Mouse (Mus musculus) neural tube, embryonic 15.5 days (tissue): Measurements from ENCODE around the gene Tmcc3. TPM values are rescaled to one million over a fixed set of nuclear protein-coding genes. Genes with fewer than 3 reads are reported as not detected.
"Not testable (repeated sequence)": the region's sequence is repeated elsewhere in the genome, so short reads cannot be mapped to it uniquely, and the experiment has no call there.

Experiments used
- ATAC-seq: fragments of 200-750 bp; cut with Nextera tagmentation; 2 replicates; pipeline ENCODE4 v1.8.0; 2017; ENCODE audit warnings: mild to moderate bottlenecking, moderate TSS enrichment, moderate library complexity; ENCODE audit not compliant: low FRiP score
- H3K27ac ChIP-seq: fragments of 300-500 bp; sonication (generic); replicated peaks from 2 replicates; pipeline ENCODE4 v1.5.1; 2015; ENCODE audit warnings: mild to moderate bottlenecking, inconsistent platforms
- H3K27me3 ChIP-seq: fragments of 300-500 bp; sonication (generic); replicated peaks from 2 replicates; pipeline ENCODE4 v1.6.1; 2015; ENCODE audit warnings: inconsistent platforms
- H3K36me3 ChIP-seq: fragments of 300-500 bp; sonication (generic); 2 replicates; pipeline ENCODE4 v1.6.1; 2015; ENCODE audit warnings: inconsistent platforms
- H3K4me1 ChIP-seq: fragments of 300-500 bp; sonication (generic); 2 replicates; pipeline ENCODE4 v1.6.1; 2015; ENCODE audit warnings: inconsistent platforms
- H3K4me2 ChIP-seq: fragments of 300-500 bp; sonication (generic); 2 replicates; pipeline ENCODE4 v1.6.1; 2015; ENCODE audit warnings: inconsistent platforms, mild to moderate bottlenecking, moderate library complexity
- H3K4me3 ChIP-seq: fragments of 300-500 bp; sonication (generic); replicated peaks from 2 replicates; pipeline ENCODE4 v1.5.1; 2015; ENCODE audit warnings: mild to moderate bottlenecking, inconsistent platforms
- H3K9ac ChIP-seq: fragments of 300-500 bp; sonication (generic); replicated peaks from 2 replicates; pipeline ENCODE4 v1.6.1; 2015; ENCODE audit warnings: mild to moderate bottlenecking, inconsistent platforms
- H3K9me3 ChIP-seq: fragments of 300-500 bp; sonication (generic); replicated peaks from 2 replicates; pipeline ENCODE4 v1.6.1; 2016; ENCODE audit warnings: inconsistent platforms
- WGBS: fragments of 180-500 bp; shearing (Covaris S2); methylation state at CpG from one replicate; pipeline ENCODE4 v1.1.7; 2015; ENCODE audit warnings: mixed read lengths; 5-methylcytosine and 5-hydroxymethylcytosine counted together
- polyA plus RNA-seq: library from polyadenylated mRNA; unstranded; fragments of >200 nt; fragmentation: Nextera tagmentation; extraction: Ambion mirVana; gene quantifications from 2 replicates; pipeline ENCODE4 v1.2.1, GENCODE M21; 2015

Tmcc3 gene
- polyA plus RNA-seq, 1 experiment from 2014 or later: 17.6 TPM

DNA sequence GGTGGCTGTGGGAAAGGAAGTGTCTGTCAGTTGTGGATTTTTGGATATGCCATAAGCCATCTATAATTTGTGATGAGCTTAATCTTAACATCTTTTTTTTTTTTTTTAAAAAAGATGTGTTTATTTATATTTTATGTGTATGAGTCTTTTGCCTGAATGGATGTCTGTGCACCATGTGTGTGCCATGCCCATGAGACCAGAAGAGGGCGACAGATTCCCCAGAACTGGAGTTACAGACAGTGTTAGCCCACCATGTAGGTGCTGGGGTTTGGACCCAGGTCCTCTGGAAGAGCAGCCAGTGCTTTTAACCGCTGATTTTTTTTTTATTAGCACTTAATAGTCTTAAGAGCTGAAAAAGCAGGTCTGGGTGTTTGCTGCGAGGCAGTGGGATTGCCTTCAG is 269.6 kb downstream of the Tmcc3 start:
- no peak for ATAC-seq
- Histone ChIP-seq H3K36me3 (peaks cover 11% of the 10 kb centered on the region; the same call in 1 of the 2 replicates), H3K27ac (no peak overlapping the region), H3K9me3 (no peaks in the 10 kb centered on the region), H3K4me2 (no peak overlapping the region), H3K4me1 (peaks cover 27% of the 10 kb centered on the region), H3K27me3 (no peaks in the 10 kb centered on the region), H3K9ac (no peak overlapping the region), H3K4me3 (no peak overlapping the region)
- WGBS: 88% methylated on average over 3 of the region's 3 CpGs

DNA sequence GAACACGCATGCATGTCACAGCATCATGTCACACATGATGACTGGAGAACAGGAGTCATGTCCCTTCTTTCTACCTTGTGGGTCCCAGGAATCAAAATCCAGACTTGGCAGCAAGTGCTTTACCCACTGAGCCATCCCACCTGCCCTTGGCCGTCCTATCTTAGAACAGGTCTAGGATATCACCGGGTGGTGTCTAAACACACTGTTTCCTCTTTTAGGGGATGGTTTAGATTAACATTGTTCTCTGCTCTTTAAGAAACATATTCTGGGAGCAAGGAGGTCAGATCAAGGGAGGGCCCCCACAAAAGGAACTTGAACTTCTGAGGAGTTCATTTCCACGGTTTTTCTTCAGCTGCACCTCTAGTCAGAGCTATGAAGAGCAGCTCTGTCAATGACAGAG is 272.0 kb downstream of the Tmcc3 start:
- H3K27ac ChIP-seq: no peak overlapping the region
- WGBS: 81% methylated on average over 4 of the region's 4 CpGs

DNA sequence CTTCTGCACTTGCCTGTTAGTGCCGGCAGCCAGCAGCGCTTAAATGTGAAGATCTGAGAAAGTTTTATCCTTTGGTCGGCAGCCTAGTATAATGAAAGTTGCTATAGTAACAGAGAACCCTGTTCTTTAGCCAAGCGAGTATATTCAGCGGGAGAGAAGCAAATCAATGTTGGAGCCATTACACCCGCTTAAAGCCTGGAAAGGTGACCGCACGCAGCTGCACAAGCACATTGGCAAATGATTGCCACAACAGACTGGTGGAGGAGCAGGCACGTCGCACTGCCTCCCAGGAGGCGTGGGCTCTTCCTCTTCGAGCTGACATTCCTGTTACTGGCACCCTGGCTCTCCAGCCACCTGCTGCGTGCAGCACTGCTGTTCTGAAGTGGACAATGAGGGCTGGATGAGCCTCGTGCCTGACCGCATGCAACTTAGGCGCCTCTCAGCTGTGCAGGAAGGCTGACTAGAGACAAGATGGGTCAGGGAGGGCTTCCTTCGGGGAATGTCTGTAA is 273.2 kb downstream of the Tmcc3 start:
- H3K27me3 ChIP-seq: no peaks in the 10 kb centered on the region
- no peak overlapping the region for H3K9ac ChIP-seq
- peak overlapping the region; percentile 56; the same call in 1 of the 2 replicates for H3K27ac ChIP-seq
- ATAC-seq: peak; percentile 59
- 0 out of 2 replicates have a peak, but pooled peaks cover 5% of the 10 kb centered on the region for H3K36me3 ChIP-seq
- no peaks in the 10 kb centered on the region for H3K9me3 ChIP-seq
- no peak overlapping the region for H3K4me3 ChIP-seq
- H3K4me2 ChIP-seq: peak overlapping the region; percentile 36
- peaks cover 30% of the 10 kb centered on the region for H3K4me1 ChIP-seq
- 21% methylated on average over 17 of the region's 17 CpGs for WGBS

More for the DNA sequence above, 272.0 kb downstream of the Tmcc3 start:
- Histone ChIP-seq H3K27me3 (no peaks in the 10 kb centered on the region), H3K4me1 (peaks cover 30% of the 10 kb centered on the region), H3K9me3 (no peaks in the 10 kb centered on the region), H3K36me3 (peaks cover 9% of the 10 kb centered on the region; the same call in 1 of the 2 replicates), H3K4me2 (no peak overlapping the region), H3K4me3 (no peak overlapping the region), H3K9ac (no peak overlapping the region)
- ATAC-seq: no peak

DNA sequence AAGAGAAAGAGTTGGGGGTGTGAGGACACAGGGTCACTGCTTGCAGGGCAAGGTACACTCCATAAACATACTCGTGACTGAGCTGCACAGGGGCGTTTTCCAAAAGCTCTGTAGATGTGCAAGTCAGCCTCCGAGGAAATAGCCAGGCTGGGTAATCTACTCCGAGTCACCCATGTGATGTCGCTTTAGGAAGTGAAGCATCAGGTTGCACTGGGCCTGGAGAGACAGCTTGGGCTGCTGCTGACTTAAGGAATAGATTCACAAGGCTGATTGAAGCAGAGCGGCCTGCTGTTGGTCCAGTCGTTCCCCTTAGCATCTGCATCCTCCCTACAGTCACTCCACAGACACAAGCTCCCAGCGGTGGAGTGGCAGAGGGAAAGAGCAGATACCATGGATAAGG is 274.1 kb downstream of the Tmcc3 start:
- H3K4me2 ChIP-seq: no peak overlapping the region
- H3K27ac ChIP-seq: no peak overlapping the region
- H3K27me3 ChIP-seq: no peaks in the 10 kb centered on the region
- 0 out of 2 replicates have a peak, but pooled peaks cover 5% of the 10 kb centered on the region for H3K36me3 ChIP-seq
- H3K9ac ChIP-seq: no peak overlapping the region
- H3K9me3 ChIP-seq: no peaks in the 10 kb centered on the region
- WGBS: 76% methylated on average over 8 of the region's 8 CpGs
- ATAC-seq: no peak
- H3K4me3 ChIP-seq: no peak overlapping the region
- H3K4me1 ChIP-seq: peaks cover 30% of the 10 kb centered on the region

DNA sequence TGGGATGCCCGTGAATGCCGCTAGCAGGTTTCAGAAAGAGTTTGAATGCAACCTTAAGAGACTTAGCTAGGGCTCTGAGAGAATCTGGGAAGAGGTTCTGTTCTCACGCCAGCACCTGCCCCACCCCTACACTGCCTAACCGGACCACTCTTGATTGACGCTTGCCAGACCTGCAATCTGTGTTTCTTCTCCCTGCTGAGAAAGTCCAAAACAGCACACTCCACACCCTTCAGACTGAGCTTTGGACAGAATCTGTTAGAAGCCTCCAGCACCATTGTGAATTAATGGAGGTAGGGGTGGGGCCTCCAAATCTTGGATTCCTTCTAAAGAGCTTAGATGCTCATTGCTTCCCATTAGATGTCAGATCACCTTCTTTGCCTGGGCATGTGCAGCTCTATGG is 277.2 kb downstream of the Tmcc3 start:
- WGBS: 84% methylated on average over 5 of the region's 5 CpGs
- no peak for ATAC-seq
- H3K27ac ChIP-seq: no peak overlapping the region

DNA sequence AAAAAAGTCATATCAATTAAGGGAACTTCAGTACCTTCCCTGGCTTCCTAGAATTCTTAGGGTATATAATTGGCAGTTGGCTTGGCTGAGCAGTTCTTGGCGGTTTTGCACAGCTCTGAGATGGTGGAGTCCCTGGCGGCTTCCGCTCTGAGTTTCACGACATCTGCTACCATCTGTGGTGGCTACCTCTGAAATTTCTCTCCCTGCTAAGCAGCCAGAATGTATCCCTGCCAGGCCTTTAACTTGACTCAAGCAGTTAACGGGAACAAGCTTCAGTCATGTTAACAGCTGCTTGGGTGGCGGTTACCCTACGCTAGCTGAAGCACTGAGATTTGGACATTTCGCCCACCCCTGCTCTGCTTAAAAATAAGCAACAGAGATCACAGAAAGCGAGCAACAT is 284.0 kb downstream of the Tmcc3 start:
- ATAC-seq: no peak

More for the DNA sequence above, 277.2 kb downstream of the Tmcc3 start:
- H3K9me3 ChIP-seq: no peaks in the 10 kb centered on the region
- H3K4me3 ChIP-seq: no peak overlapping the region
- H3K4me2 ChIP-seq: no peak overlapping the region
- 0 out of 2 replicates have a peak, but pooled peaks cover 2% of the 10 kb centered on the region for H3K36me3 ChIP-seq
- H3K4me1 ChIP-seq: peaks cover 23% of the 10 kb centered on the region
- H3K9ac ChIP-seq: no peak overlapping the region
- no peaks in the 10 kb centered on the region for H3K27me3 ChIP-seq

DNA sequence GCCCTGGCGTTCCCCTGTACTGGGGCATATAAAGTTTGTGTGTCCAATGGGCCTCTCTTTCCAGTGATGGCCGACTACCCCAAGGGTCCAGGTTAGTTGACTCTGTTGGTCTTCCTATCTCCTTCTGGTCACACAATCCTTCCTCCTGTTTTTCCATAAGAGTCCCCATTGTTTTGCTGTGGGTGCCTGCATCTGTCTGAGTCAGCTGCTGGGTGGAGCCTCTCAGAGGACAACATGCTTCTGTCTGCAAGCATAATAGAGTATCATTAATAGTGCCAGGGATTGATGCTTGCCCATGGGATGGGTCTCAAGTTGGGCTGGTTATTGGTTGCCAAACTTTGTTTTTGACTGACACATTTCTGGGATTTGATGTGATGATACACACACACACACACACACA is 288.1 kb downstream of the Tmcc3 start:
- not testable (repeated sequence) for H3K9me3 ChIP-seq, H3K4me3 ChIP-seq, H3K4me1 ChIP-seq, H3K36me3 ChIP-seq, H3K27ac ChIP-seq, H3K9ac ChIP-seq, ATAC-seq, H3K27me3 ChIP-seq, H3K4me2 ChIP-seq
- WGBS: 67% methylated on average over 1 of the region's 2 CpGs

More for the DNA sequence above, 284.0 kb downstream of the Tmcc3 start:
- Histone ChIP-seq H3K9me3 (no peaks in the 10 kb centered on the region), H3K9ac (no peak overlapping the region), H3K4me1 (no peaks in the 10 kb centered on the region), H3K36me3 (no peaks in the 10 kb centered on the region), H3K4me2 (no peak overlapping the region), H3K27me3 (no peaks in the 10 kb centered on the region), H3K4me3 (no peak overlapping the region), H3K27ac (no peak overlapping the region)
- WGBS: 82% methylated on average over 9 of the region's 9 CpGs

DNA sequence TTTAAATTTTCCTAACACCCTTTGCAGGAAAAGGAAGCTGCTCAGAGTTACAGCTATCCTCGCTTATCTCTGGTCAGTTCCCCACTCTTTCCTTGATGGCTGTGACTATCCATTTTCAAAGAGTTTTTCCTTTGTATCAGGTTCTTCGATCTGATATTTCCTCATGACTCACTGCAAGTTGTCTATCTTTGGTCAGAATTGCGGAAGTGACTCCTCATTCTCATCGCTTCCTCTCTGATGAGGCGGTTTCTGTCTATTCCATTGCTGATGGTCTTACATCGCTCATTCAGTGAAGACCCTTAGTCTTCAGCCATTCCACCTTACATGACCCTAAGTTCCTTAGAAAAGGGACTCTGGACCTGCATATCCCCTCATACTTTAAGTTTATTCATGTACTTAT is 289.3 kb downstream of the Tmcc3 start:
- H3K36me3 ChIP-seq: no peaks in the 10 kb centered on the region
- no peaks in the 10 kb centered on the region for H3K4me1 ChIP-seq
- no peaks in the 10 kb centered on the region for H3K27me3 ChIP-seq
- no peak for ATAC-seq
- H3K4me2 ChIP-seq: no peak overlapping the region
- WGBS: 92% methylated on average over 6 of the region's 6 CpGs
- H3K4me3 ChIP-seq: no peak overlapping the region
- no peaks in the 10 kb centered on the region for H3K9me3 ChIP-seq
- H3K9ac ChIP-seq: no peak overlapping the region
- H3K27ac ChIP-seq: no peak overlapping the region

DNA sequence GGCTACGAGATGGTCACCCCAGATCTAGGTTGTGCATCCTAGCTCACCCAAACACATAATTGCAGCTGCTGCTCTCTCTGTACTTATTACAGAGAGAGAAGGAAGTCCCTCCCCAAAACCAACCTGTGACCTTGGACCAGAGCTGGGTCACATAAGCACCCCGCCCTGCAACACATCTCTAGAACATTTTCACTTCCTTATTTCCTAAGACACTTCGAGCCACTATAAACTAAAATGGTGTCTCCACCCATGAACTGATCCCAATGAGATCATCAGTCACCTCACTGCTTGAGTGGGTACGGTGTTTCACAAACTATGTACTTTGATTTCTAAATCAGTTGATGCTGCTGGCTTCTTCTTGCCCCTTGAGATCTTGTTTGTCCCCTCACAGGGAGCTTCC is 293.7 kb downstream of the Tmcc3 start:
- no peaks in the 10 kb centered on the region for H3K9me3 ChIP-seq
- no peaks in the 10 kb centered on the region for H3K4me1 ChIP-seq
- H3K4me2 ChIP-seq: no peak overlapping the region
- no peak overlapping the region for H3K27ac ChIP-seq
- ATAC-seq: no peak
- H3K27me3 ChIP-seq: no peaks in the 10 kb centered on the region
- no peak overlapping the region for H3K9ac ChIP-seq
- WGBS: 89% methylated on average over 4 of the region's 4 CpGs
- no peak overlapping the region for H3K4me3 ChIP-seq
- no peaks in the 10 kb centered on the region for H3K36me3 ChIP-seq

DNA sequence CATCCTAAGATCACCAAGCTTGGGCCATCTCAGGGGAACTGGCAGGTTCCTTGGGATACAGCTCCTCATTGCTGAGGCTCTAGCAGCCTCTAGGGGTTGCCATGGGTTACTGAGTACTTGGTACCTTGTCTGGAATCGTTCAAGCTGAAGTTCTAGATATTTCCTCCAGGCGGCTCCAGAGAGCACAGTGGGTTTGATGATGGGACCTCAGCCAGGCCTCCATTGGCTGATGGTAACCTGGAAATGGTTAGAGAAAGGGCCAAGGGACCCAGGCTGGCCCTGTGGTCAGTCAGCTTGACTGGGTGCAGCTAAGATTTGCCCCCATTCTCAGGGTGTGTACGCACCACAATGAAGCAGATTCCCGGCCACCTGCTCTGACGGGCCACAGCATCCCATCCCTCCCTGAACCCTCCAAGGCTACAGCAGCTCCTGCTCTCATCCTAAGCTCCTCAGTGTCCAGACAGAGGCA is 297.6 kb downstream of the Tmcc3 start:
- no peaks in the 10 kb centered on the region for H3K36me3 ChIP-seq
- ATAC-seq: no peak
- H3K4me1 ChIP-seq: peaks cover 5% of the 10 kb centered on the region
- no peak overlapping the region for H3K4me3 ChIP-seq
- H3K9ac ChIP-seq: no peak overlapping the region
- H3K4me2 ChIP-seq: no peak overlapping the region
- no peak overlapping the region for H3K27ac ChIP-seq
- no peaks in the 10 kb centered on the region for H3K27me3 ChIP-seq
- no peaks in the 10 kb centered on the region for H3K9me3 ChIP-seq
- WGBS: 58% methylated on average over 5 of the region's 5 CpGs

DNA sequence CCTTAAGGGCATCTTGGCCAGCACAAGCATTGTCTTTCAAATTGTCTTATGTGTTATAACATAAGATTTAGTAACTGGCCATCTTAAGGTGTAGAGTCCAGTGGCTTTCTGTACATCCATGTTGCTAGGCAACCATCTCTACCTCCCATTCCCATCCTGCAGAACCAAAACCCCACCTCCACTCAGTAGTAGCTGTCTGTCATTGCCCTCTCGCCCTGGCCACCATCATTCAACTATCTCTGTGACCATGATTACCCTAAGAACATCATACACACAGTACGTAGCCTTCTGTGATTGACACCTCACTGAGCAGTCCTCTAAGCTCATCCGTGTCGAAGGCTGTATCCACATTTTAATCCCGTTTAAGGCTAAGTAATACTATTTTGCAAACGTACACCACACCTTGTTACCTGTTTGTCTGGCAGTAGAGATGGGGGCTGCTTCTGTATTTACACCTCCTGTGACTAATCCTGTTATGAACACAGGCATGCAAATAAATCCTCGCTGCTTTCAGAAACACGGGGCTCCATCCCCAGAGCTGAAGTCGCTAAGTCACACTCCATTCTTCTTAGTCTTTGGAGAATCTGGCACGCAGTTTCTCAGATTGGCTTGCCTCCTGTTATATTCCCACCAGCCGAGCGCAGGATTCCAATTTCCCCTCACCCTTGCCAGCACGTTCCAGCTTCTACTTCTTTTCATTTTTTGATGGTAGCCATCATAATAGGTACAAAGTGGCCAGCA is 299.6 kb downstream of the Tmcc3 start:
- Histone ChIP-seq H3K36me3 (no peaks in the 10 kb centered on the region), H3K9ac (no peak overlapping the region), H3K4me1 (peaks cover 5% of the 10 kb centered on the region), H3K27me3 (no peaks in the 10 kb centered on the region), H3K4me3 (no peak overlapping the region), H3K27ac (no peak overlapping the region), H3K4me2 (no peak overlapping the region), H3K9me3 (no peaks in the 10 kb centered on the region)
- WGBS: 64% methylated on average over 13 of the region's 13 CpGs
- ATAC-seq: no peak

DNA sequence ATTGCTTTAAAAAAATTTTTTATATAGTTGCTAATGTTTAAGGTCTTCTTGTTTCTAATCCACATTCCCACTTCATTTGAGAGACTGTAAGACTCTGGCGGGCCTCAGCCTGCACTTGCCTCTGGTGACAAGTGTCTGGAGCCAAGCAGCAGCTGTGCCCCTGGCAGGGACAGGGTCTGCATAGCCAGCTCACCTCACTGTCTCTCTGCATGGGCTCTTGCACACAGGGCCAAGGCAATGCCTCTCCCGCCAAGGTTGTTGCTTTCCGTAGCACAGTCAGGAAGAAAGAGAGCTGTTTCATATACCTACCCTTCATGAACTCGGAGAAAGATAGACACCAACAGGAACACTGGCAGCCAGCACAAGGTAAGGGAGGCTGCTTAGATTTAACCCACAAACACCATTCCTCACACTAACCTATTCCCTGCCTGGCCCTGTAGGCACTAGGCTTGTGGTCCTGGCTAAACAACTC is 300.3 kb downstream of the Tmcc3 start:
- Histone ChIP-seq H3K9ac (no peak overlapping the region), H3K9me3 (no peaks in the 10 kb centered on the region), H3K4me1 (peaks cover 5% of the 10 kb centered on the region), H3K4me2 (no peak overlapping the region), H3K27me3 (no peaks in the 10 kb centered on the region), H3K36me3 (no peaks in the 10 kb centered on the region), H3K27ac (no peak overlapping the region), H3K4me3 (no peak overlapping the region)
- ATAC-seq: no peak
- WGBS: 87% methylated on average over 4 of the region's 4 CpGs
